Mouse (Mus musculus): Measurements from ENCODE around the gene Trim41.

Gene Trim41

DNA sequence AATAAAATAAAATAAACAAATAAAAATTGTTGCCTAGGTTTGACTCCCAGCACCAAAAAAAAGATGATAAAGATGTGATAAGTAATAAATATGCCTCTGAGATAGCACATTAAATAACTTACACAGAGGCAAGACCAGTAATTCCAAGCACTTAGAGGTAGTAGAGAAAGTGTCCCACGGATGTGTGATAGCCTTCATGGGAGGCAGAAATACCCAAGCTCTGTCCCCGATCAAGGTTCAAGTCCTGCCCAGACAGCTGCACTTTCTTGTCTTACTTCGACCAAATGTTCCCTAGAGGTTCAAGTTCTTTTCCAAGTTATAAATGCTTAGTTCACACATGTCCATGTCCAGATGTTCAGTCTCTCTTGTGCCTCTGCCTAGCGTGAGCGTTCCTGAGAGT lies 27.9 kb downstream of the Trim41 start:
- no peak for DNase-seq

GRCm38 (mm10) chr11:48788311-48789089 lies 28.7 kb downstream of the Trim41 start:
- peak; percentile 64 for DNase-seq

DNA sequence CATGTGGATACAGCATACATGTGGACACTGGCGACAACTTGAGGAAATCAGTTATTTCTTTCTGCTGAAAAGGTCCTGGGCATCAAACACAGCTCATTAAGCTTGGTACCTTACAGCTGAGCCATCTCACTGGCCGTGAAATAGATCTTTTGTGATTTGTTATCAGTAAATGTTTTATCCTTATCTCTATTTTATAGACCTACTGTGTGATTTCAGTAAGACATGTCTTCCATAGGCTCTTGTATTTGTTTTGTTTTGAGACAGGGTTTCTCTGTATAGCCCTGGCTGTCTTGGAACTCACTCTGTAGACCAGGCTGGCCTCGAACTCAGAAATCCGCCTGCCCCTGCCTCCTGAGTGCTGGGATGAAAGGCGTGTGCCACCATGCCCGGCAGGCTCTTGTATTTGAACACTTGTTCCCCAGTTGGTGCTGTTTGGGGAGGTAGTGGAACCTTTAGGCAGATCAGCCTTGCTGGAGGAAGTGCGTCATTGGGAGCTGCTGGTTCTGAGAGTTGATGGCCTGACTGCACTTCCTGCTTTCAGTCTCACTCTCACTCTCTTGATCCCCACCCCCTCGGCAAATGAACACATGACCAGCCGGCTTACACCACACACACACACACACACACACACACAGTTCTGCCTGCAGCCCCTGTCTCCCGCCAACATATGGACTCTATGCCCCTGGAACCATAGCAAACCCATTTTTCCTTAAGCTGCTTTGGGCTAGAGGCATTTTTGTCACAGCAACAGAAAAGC lies 29.5 kb downstream of the Trim41 start:
- DNase-seq: no peak

GRCm38 (mm10) chr11:48782243-48782642 lies 34.9 kb downstream of the Trim41 start:
- no peak for DNase-seq

DNA sequence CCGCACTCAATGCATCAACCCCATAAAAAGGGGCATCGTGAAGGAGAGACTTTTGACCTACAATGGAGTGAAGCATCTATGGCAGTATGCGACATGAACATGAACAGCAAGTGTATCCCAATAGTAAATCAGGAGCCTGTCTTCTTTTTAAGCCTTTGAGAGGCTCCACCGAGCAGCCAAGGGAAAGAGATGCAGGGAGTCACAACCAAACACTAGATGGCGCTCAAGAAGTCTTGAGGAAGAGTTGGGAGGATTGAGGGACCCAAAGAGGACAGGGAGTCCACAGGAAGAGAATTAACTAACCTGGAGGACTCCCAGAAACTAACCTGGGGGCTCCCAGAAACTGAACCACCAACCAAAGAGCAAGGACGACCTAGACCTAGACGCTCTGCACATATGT lies 37.7 kb downstream of the Trim41 start:
- DNase-seq: no peak

DNA sequence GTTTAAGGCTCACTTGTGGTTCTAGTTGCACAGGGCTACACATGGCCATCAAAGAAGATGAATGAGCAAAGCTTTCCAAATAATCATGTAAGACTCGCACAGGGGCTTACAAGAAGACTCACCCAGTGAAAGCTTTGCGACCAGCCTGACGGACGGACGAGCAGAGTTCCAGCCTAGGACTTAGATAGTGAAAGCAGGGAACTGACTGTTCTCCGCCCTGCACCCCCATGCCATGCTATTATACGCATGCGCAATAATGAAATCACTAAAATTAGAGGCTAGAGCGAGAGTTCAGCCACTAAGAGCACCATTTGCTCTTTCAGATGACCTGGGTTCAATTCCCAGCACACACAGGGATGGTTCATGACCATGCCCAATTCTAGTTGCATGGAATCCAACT lies 39.9 kb downstream of the Trim41 start:
- no peak for DNase-seq

DNA sequence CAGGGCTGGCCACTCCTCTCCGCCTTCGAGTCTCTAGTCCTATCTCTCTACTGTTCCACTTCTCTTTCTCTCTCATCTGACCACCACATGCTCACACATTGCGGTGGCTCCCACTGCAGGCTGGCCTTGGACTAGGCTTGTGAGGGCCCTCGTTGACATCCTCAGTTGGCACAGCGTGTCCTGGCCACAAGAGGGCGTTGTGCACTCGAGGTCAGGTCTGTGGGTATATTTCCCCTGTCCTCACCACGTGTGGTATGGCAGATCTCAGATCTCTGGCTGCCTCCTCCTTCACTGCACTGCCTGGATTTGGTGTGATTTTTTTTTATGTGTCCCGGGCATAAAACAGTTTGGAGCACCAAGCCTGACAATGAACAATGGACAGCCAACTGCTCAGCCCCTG lies 40.5 kb downstream of the Trim41 start:
- DNase-seq: no peak

DNA sequence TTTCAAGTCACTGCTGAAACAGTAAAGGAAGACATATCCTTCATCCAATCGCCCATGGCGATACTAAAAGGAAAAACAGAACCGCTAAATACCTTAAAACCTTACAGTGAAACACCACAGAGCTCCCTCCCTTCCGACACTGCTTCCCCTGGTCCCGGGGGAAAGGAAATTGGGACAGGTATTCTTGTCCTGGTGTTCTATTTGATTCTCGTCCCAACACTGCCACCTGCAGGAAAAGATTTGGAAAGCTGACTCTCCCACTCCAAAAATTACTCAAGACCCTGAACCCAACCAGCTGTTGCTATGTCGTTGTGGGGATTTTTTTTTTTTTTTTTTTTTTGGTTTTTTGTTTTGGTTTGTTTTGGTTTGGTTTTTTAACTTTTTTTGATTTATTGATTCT lies 41.7 kb downstream of the Trim41 start:
- peak; percentile 66 for DNase-seq

DNA sequence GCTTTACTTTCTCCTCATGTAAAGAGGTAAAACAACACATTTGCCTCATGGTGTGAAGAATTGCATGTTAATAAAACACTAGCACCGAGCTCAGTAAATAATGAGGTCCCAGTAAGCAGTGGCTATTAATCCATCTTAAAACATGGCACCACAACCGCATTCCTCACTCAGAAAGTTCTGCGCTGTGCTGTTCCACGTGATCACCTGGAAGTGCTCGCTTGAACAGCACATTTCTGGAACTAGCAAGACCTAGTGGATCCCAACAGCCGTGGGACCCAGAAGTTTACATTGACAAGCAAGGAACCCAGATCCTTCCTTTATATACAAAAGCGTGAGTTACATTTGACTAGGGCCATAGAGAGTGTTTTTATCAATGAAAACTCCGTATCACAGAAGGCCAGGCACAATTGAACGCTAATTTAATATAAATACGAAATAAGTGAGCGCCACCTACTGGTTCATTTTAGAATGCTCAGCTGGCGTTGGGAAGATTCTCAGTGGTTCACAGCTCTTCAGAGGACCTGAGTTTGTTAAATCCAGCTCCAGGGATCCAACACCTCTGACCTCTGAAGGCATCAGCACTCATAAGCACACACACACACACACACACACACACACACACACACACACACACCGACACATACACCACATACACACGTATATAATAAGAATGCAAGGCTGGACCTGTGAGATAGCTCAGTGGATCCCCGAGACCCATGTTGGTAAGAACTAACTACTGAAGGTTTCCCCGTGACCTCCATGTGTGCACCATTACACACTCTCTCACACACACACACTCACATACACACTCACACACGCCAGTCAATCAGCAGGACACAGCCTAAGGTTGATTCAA lies 42.5 kb downstream of the Trim41 start:
- no peak for DNase-seq

DNA sequence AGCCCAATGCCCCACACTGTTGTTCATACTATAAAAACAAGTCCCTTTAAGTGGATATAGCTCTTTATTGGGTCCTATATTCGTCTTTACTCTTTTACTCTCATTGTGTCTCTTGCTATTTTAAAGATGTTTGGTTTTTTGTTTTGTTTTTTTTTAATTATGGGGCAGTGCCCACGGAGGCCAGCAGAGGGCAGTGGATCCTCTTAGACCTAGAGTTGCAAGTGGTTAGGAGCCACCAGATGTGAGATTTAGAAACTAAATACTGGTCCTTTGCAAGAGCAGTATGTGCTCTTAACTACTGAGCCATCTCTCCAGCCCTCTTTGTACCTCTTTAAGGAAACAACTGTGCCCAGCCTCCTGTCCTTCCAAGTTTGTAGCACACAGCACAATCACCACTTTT lies 45.5 kb downstream of the Trim41 start:
- no peak for DNase-seq

DNA sequence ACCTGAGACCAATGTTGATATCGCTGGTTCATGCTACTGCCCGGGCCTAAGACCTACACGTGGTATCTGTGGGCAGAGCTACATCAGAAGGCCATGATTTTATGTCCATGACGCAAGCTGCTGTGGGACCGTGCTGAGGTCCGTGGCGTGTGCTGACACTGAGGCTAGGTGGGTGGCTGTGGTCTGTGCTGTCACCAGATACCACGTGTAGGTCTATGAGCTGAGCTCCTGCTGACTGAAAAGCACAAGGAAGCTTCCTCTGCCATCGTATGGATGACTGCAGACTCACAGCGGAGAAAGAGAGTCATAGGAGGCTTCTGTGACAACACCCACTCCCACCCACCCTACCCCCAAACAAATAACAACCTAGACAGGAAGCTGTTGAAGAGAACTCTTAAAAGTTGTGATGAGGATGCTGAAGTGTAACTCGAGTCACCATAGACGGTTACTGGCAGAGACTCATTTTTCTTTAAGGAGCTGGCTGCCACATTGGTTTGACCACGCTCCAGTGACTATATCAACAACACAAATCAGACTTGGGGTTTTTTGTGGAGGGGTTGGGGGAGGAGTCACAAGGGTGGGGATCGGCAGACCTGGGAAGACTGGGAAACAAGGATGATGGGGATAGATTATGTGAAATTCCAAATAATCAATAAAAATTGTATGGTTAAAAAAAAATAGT lies 49.8 kb downstream of the Trim41 start:
- DNase-seq: no peak

GRCm38 (mm10) chr11:48764119-48764518 lies 53.0 kb downstream of the Trim41 start:
- DNase-seq: no peak

GRCm38 (mm10) chr11:48759021-48759420 lies 58.1 kb downstream of the Trim41 start:
- DNase-seq: no peak

Measured in right cerebral cortex, postnatal 25 days (tissue).